Mouse (Mus musculus) stomach, embryonic 15.5 days (tissue): ENCODE measurements around the gene Rfx4. TPM values are rescaled to one million over a fixed set of nuclear protein-coding genes. Genes with fewer than 3 reads are reported as not detected.

Experiments used
- ATAC-seq: fragments of 200-750 bp; cut with Nextera tagmentation; 2 replicates; pipeline ENCODE4 v1.8.0; 2017; ENCODE audit warnings: low read depth, moderate number of reproducible peaks, moderate TSS enrichment; ENCODE audit not compliant: insufficient read depth, low FRiP score
- H3K27ac ChIP-seq: fragments of 300-500 bp; sonication (generic); 2 replicates; pipeline ENCODE4 v1.5.1; 2015; ENCODE audit warnings: mild to moderate bottlenecking, inconsistent platforms
- H3K27me3 ChIP-seq: fragments of 300-500 bp; sonication (generic); replicated peaks from 2 replicates; pipeline ENCODE4 v1.6.1; 2015; ENCODE audit warnings: inconsistent platforms
- H3K36me3 ChIP-seq: fragments of 300-500 bp; sonication (generic); 2 replicates; pipeline ENCODE4 v1.6.1; 2015; ENCODE audit warnings: inconsistent platforms
- H3K4me1 ChIP-seq: fragments of 300-500 bp; sonication (generic); 2 replicates; pipeline ENCODE4 v1.6.1; 2015; ENCODE audit warnings: inconsistent platforms
- H3K4me2 ChIP-seq: fragments of 300-500 bp; sonication (generic); 2 replicates; pipeline ENCODE4 v1.6.1; 2015; ENCODE audit warnings: mild to moderate bottlenecking, inconsistent platforms
- H3K4me3 ChIP-seq: fragments of 300-500 bp; sonication (generic); replicated peaks from 2 replicates; pipeline ENCODE4 v1.5.1; 2015; ENCODE audit warnings: inconsistent platforms
- H3K9ac ChIP-seq: fragments of 300-500 bp; sonication (generic); 2 replicates; pipeline ENCODE4 v1.6.1; 2015; ENCODE audit warnings: inconsistent platforms
- H3K9me3 ChIP-seq: fragments of 300-500 bp; sonication (generic); 2 replicates; pipeline ENCODE4 v1.6.1; 2016; ENCODE audit warnings: inconsistent platforms
- WGBS: fragments of 180-500 bp; shearing (Covaris S2); methylation state at CpG from one replicate; pipeline ENCODE4 v1.1.7; 2015; 5-methylcytosine and 5-hydroxymethylcytosine counted together
- polyA plus RNA-seq: library from polyadenylated mRNA; unstranded; fragments of >200 nt; fragmentation: Nextera tagmentation; extraction: Ambion mirVana; gene quantifications from 2 replicates; pipeline ENCODE4 v1.2.1, GENCODE M21; 2015

Rfx4 gene
- polyA plus RNA-seq, 1 experiment from 2014 or later, result 0.08 TPM

- Histone ChIP-seq H3K27me3 (no peaks in the 10 kb centered on the region), H3K27ac (peak overlapping the region; percentile 49; the same call in 1 of the 2 replicates), H3K4me2 (peak overlapping the region; percentile 44), H3K9ac (no peak overlapping the region), H3K4me3 (peak overlapping the region; percentile 16; the same call in 1 of the 2 replicates), H3K36me3 (no peaks in the 10 kb centered on the region), H3K9me3 (no peaks in the 10 kb centered on the region), H3K4me1 (0 out of 2 replicates have a peak, but pooled peaks cover 7% of the 10 kb centered on the region)
- no peak for ATAC-seq
- 64% methylated on average over 8 of the region's 8 CpGs for WGBS
Observed at GRCm38 (mm10) chr10:84886785-84887184, 130.9 kb downstream of the Rfx4 start.

- H3K27ac ChIP-seq, result no peak overlapping the region
- no peak overlapping the region for H3K4me2 ChIP-seq
- H3K9me3 ChIP-seq, result no peaks in the 10 kb centered on the region
- no peak for ATAC-seq
- H3K9ac ChIP-seq, result no peak overlapping the region
- H3K36me3 ChIP-seq, result no peaks in the 10 kb centered on the region
- no peaks in the 10 kb centered on the region for H3K27me3 ChIP-seq
- 0 out of 2 replicates have a peak, but pooled peaks cover 7% of the 10 kb centered on the region for H3K4me1 ChIP-seq
- 59% methylated on average over 4 of the region's 4 CpGs for WGBS
- H3K4me3 ChIP-seq, result no peak overlapping the region
Observed at GRCm38 (mm10) chr10:84889096-84889846, 133.4 kb downstream of the Rfx4 start.

GRCm38 (mm10) chr10:84895810-84896358, 140.0 kb downstream of the Rfx4 start:
- Histone ChIP-seq H3K4me2 (no peak overlapping the region), H3K4me3 (no peak overlapping the region), H3K9ac (no peak overlapping the region), H3K27ac (no peak overlapping the region), H3K27me3 (no peaks in the 10 kb centered on the region), H3K4me1 (no peaks in the 10 kb centered on the region), H3K9me3 (no peaks in the 10 kb centered on the region), H3K36me3 (no peaks in the 10 kb centered on the region)
- WGBS, result 87% methylated on average over 10 of the region's 10 CpGs
- no peak for ATAC-seq

GRCm38 (mm10) chr10:84896941-84897930, 141.4 kb downstream of the Rfx4 start:
- no peak overlapping the region for H3K9ac ChIP-seq
- no peak overlapping the region for H3K4me2 ChIP-seq
- 64% methylated on average over 9 of the region's 9 CpGs for WGBS
- no peaks in the 10 kb centered on the region for H3K4me1 ChIP-seq
- H3K9me3 ChIP-seq, result no peaks in the 10 kb centered on the region
- no peaks in the 10 kb centered on the region for H3K27me3 ChIP-seq
- H3K36me3 ChIP-seq, result no peaks in the 10 kb centered on the region
- H3K27ac ChIP-seq, result no peak overlapping the region
- ATAC-seq, result no peak
- no peak overlapping the region for H3K4me3 ChIP-seq

- WGBS, result 71% methylated on average over 3 of the region's 3 CpGs
- Histone ChIP-seq H3K36me3 (no peaks in the 10 kb centered on the region), H3K27ac (no peak overlapping the region), H3K9ac (no peak overlapping the region), H3K4me2 (no peak overlapping the region), H3K9me3 (no peaks in the 10 kb centered on the region), H3K27me3 (no peaks in the 10 kb centered on the region), H3K4me3 (no peak overlapping the region), H3K4me1 (peaks cover 1% of the 10 kb centered on the region; the same call in 1 of the 2 replicates)
- no peak for ATAC-seq
Observed at GRCm38 (mm10) chr10:84898144-84898979, 142.5 kb downstream of the Rfx4 start.

GRCm38 (mm10) chr10:84901676-84902075, 145.8 kb downstream of the Rfx4 start:
- Histone ChIP-seq H3K4me2 (no peak overlapping the region), H3K4me1 (peaks cover 9% of the 10 kb centered on the region; the same call in 1 of the 2 replicates), H3K27ac (no peak overlapping the region), H3K9me3 (no peaks in the 10 kb centered on the region), H3K27me3 (no peaks in the 10 kb centered on the region), H3K9ac (no peak overlapping the region), H3K36me3 (no peaks in the 10 kb centered on the region), H3K4me3 (no peak overlapping the region)
- ATAC-seq, result no peak
- WGBS, result 75% methylated on average over 5 of the region's 5 CpGs

- H3K9ac ChIP-seq, result no peak overlapping the region
- H3K4me2 ChIP-seq, result no peak overlapping the region
- H3K9me3 ChIP-seq, result no peaks in the 10 kb centered on the region
- no peaks in the 10 kb centered on the region for H3K36me3 ChIP-seq
- H3K27ac ChIP-seq, result no peak overlapping the region
- WGBS, result 64% methylated on average over 2 of the region's 2 CpGs
- peaks cover 9% of the 10 kb centered on the region; the same call in 1 of the 2 replicates for H3K4me1 ChIP-seq
- no peaks in the 10 kb centered on the region for H3K27me3 ChIP-seq
- H3K4me3 ChIP-seq, result no peak overlapping the region
- no peak for ATAC-seq
Observed at GRCm38 (mm10) chr10:84902213-84902612, 146.4 kb downstream of the Rfx4 start.

- Histone ChIP-seq H3K27ac (no peak overlapping the region), H3K36me3 (no peaks in the 10 kb centered on the region), H3K4me1 (peaks cover 9% of the 10 kb centered on the region; the same call in 1 of the 2 replicates), H3K4me3 (0 out of 2 replicates have a peak overlapping the region, but pooled peaks have one; percentile 2), H3K4me2 (peak overlapping the region; percentile 41), H3K9me3 (no peaks in the 10 kb centered on the region), H3K27me3 (no peaks in the 10 kb centered on the region), H3K9ac (no peak overlapping the region)
- 40% methylated on average over 7 of the region's 7 CpGs for WGBS
- no peak for ATAC-seq
Observed at GRCm38 (mm10) chr10:84903307-84903706, 147.4 kb downstream of the Rfx4 start.

GRCm38 (mm10) chr10:84903742-84904141, 147.9 kb downstream of the Rfx4 start:
- Histone ChIP-seq H3K9ac (no peak overlapping the region), H3K27me3 (no peaks in the 10 kb centered on the region), H3K27ac (no peak overlapping the region), H3K4me1 (peaks cover 9% of the 10 kb centered on the region; the same call in 1 of the 2 replicates), H3K36me3 (no peaks in the 10 kb centered on the region), H3K9me3 (no peaks in the 10 kb centered on the region), H3K4me3 (0 out of 2 replicates have a peak overlapping the region, but pooled peaks have one; percentile 2), H3K4me2 (peak overlapping the region; percentile 41)
- WGBS, result 9% methylated on average over 5 of the region's 5 CpGs
- ATAC-seq, result no peak

GRCm38 (mm10) chr10:84906895-84907294, 151.0 kb downstream of the Rfx4 start:
- Histone ChIP-seq H3K4me3 (no peak overlapping the region), H3K4me1 (peaks cover 9% of the 10 kb centered on the region; the same call in 1 of the 2 replicates), H3K27me3 (no peaks in the 10 kb centered on the region), H3K27ac (no peak overlapping the region), H3K9me3 (no peaks in the 10 kb centered on the region), H3K9ac (no peak overlapping the region), H3K4me2 (no peak overlapping the region), H3K36me3 (no peaks in the 10 kb centered on the region)
- WGBS, result 79% methylated on average over 9 of the region's 9 CpGs
- ATAC-seq, result no peak

- no peak for ATAC-seq
- no peak overlapping the region for H3K27ac ChIP-seq
- H3K9ac ChIP-seq, result no peak overlapping the region
- no peaks in the 10 kb centered on the region for H3K9me3 ChIP-seq
- WGBS, result 87% methylated on average over 3 of the region's 3 CpGs
- H3K4me3 ChIP-seq, result no peak overlapping the region
- peaks cover 9% of the 10 kb centered on the region; the same call in 1 of the 2 replicates for H3K4me1 ChIP-seq
- no peaks in the 10 kb centered on the region for H3K36me3 ChIP-seq
- no peaks in the 10 kb centered on the region for H3K27me3 ChIP-seq
- no peak overlapping the region for H3K4me2 ChIP-seq
Observed at GRCm38 (mm10) chr10:84908006-84908405, 152.1 kb downstream of the Rfx4 start.
